Mouse (Mus musculus): ENCODE results near the gene H2-DMa. TPM values are rescaled to one million over a fixed set of nuclear protein-coding genes. Genes with fewer than 3 reads are reported as not detected.

H2-DMa gene
- polyA plus RNA-seq, 1 experiment, result 19.3 TPM

DNA sequence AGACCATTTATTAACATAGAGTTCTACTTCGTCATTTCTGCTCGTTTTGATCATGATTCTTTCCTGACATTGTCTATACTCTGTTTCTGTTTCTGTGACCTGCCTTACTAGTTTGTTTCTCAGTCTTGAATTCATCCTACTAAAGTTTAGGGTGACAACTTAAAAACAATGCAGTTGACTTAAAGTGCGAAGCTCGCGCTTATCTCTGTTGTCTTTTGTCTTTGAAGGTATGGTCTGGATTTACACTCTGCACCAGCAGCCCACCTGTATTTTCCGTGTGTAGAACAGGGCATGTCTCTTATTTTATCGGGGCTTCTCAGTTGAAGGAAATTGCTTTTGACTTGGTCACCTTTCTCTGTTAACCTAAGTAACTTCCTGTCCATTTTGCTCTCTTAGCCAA lies 3.8 kb downstream of the H2-DMa start:
- Histone ChIP-seq H3K36me3 (replicated peaks; ENCODE audit: low read length) (peaks cover 49% of the 10 kb centered on the region), H3K4me3 (replicated peaks) (peak overlapping the region; percentile 96), H3K9me3 (no peaks in the 10 kb centered on the region), H3K4me1 (peaks cover 56% of the 10 kb centered on the region), H3K27me3 (replicated peaks) (no peaks in the 10 kb centered on the region)
- TF ChIP-seq FLI1 (IDR thresholded peaks at IDR 0.05; ENCODE audit: low read length) (no peak), GATA1 (IDR thresholded peaks at IDR 0.05; ENCODE audit: borderline replicate concordance, low read length) (no peak)

DNA sequence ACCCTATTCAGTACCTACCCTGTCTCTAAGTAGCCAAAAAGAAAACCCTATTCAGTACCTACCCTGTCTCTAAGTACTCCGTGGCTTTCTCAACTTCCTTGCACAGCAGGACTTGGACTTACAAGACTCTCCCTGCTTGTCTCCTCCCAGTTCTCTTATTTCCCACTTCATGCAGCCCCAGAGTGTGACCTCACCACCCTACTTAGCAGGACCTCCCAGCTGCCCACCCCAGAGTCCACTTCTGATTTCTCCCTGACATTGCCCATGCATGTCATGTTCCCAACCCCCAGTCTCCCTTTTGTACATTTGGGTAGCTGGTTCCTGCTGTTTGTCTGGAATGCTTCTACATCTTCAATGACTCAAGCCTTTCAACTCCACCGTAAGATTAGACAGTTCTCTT lies 4.2 kb downstream of the H2-DMa start:
- Histone ChIP-seq H3K27me3 (replicated peaks) (no peaks in the 10 kb centered on the region), H3K9me3 (no peaks in the 10 kb centered on the region), H3K36me3 (replicated peaks; ENCODE audit: low read length) (peaks cover 49% of the 10 kb centered on the region), H3K4me3 (replicated peaks) (peak overlapping the region; percentile 96), H3K4me1 (peaks cover 58% of the 10 kb centered on the region)
- TF ChIP-seq GATA1 (IDR thresholded peaks at IDR 0.05; ENCODE audit: borderline replicate concordance, low read length) (no peak), FLI1 (IDR thresholded peaks at IDR 0.05; ENCODE audit: low read length) (no peak)

DNA sequence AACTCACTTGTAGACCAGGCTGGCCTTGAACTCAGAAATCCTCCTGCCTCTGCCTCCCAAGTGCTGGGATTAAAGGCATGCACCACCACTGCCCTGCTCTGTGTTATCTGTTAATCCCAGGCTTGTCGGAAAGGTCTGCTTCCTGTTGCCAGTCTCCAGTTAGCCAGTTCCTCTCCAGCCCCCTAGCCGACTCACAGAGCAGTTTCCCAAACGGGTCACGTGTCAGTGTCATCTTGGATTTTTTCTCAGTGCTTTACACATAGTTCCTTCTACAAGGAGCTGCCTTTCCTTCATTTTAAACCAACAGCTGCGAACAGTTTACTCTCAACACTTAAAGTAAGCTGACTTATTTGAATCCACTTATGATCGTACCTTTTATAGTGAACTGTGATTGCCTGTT lies 5.3 kb downstream of the H2-DMa start:
- no peaks in the 10 kb centered on the region for H3K9me3 ChIP-seq
- H3K36me3 ChIP-seq (replicated peaks; ENCODE audit: low read length), result peaks cover 51% of the 10 kb centered on the region
- H3K4me3 ChIP-seq (replicated peaks), result peak overlapping the region; percentile 85
- peaks cover 70% of the 10 kb centered on the region for H3K4me1 ChIP-seq
- TF ChIP-seq GATA1 (IDR thresholded peaks at IDR 0.05; ENCODE audit: borderline replicate concordance, low read length), result no peak
- TF ChIP-seq FLI1 (IDR thresholded peaks at IDR 0.05; ENCODE audit: low read length), result no peak
- no peaks in the 10 kb centered on the region for H3K27me3 ChIP-seq (replicated peaks)

DNA sequence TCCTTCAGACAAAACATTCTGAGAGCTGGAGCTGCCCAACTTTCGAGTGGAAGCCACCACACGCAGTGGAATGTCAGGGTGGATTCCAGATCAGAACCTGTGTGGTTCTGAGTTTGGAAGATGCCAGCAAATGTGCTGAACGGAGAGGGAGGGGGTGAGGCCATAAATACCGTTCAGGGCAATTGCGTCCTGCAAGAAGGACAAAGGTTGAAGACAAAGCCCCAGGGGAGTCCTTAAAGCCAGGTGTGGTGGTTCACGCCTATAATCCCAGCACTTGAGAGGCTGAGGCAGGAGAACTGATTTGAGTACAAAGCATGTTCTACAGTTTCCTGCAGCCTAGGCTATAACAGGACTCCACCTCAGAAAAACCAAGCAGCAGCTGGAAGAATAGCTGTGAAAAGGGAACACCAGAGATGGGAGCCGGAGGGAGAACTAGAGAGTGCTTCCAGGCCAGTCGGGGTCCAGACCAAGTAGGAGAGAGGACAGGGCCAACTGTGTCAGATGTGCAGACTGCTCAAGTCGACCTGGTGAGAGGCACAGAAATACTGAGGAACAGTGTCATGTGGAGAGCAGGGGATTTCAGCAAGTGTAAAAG lies 7.6 kb downstream of the H2-DMa start:
- H3K27me3 ChIP-seq (replicated peaks), result no peaks in the 10 kb centered on the region
- no peaks in the 10 kb centered on the region for H3K9me3 ChIP-seq
- TF ChIP-seq FLI1 (IDR thresholded peaks at IDR 0.05; ENCODE audit: low read length) (no peak), GATA1 (IDR thresholded peaks at IDR 0.05; ENCODE audit: borderline replicate concordance, low read length) (no peak)
- peaks cover 77% of the 10 kb centered on the region for H3K4me1 ChIP-seq
- peaks cover 50% of the 10 kb centered on the region for H3K36me3 ChIP-seq (replicated peaks; ENCODE audit: low read length)
- H3K4me3 ChIP-seq (replicated peaks), result peak overlapping the region; percentile 69

DNA sequence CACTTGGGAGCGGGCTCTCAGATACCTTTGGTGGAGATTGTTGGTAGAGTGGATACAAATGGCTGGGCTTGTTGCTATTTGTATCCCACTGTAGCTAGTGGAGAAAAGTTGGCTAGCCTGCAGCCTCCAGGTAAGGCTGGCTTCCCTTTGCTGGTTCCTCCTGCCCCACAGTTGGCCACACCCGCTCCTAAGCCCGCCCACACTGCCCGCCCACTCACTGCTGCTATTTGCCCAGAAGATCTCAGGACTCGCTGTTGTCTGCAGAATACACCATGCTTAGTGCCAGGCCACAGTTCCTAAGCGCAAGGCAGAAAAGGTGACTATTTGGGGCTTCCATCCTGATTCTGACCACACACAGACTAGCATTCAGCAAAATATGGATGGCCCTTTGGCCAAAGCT lies 8.1 kb downstream of the H2-DMa start:
- Histone ChIP-seq H3K4me3 (replicated peaks) (no peak overlapping the region), H3K36me3 (replicated peaks; ENCODE audit: low read length) (peaks cover 50% of the 10 kb centered on the region), H3K27me3 (replicated peaks) (no peaks in the 10 kb centered on the region), H3K9me3 (no peaks in the 10 kb centered on the region), H3K4me1 (peaks cover 77% of the 10 kb centered on the region)
- TF ChIP-seq FLI1 (IDR thresholded peaks at IDR 0.05; ENCODE audit: low read length) (no peak), GATA1 (IDR thresholded peaks at IDR 0.05; ENCODE audit: borderline replicate concordance, low read length) (no peak)

DNA sequence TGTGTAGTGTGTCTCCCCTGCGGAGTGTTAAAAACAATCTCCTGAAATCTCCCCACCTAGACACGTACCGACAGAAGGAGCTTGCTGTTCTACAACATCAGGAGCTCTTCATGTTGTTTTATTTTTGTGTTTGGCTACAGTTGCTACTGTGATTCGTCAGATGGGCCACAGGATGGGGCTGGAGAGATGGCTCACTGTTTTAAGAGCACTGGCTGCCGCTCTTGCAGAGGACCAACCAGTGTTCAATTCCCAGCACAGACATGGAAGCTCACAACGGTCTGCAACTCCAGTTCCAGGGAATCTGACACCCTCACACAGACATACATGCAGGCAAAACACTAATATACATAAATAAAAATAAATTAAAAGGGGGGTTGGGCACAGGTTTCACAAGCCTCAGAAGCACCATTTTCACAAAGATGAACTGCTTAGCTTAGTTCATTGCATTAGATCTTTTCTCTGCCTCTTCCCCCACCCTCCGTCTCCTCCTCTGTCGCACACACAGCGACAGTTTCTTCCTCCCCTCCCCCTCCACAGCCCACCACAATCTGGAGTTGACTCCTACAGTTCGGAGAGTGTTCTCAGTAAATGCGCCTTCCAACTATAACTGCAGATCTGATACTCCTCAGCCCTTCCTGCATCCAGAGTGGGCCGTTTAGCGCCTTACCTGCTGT lies 9.1 kb downstream of the H2-DMa start:
- Histone ChIP-seq H3K9me3 (no peaks in the 10 kb centered on the region), H3K4me1 (peaks cover 77% of the 10 kb centered on the region), H3K4me3 (replicated peaks) (no peak overlapping the region), H3K27me3 (replicated peaks) (no peaks in the 10 kb centered on the region), H3K36me3 (replicated peaks; ENCODE audit: low read length) (peaks cover 50% of the 10 kb centered on the region)
- no peak for TF ChIP-seq FLI1 (IDR thresholded peaks at IDR 0.05; ENCODE audit: low read length)

DNA sequence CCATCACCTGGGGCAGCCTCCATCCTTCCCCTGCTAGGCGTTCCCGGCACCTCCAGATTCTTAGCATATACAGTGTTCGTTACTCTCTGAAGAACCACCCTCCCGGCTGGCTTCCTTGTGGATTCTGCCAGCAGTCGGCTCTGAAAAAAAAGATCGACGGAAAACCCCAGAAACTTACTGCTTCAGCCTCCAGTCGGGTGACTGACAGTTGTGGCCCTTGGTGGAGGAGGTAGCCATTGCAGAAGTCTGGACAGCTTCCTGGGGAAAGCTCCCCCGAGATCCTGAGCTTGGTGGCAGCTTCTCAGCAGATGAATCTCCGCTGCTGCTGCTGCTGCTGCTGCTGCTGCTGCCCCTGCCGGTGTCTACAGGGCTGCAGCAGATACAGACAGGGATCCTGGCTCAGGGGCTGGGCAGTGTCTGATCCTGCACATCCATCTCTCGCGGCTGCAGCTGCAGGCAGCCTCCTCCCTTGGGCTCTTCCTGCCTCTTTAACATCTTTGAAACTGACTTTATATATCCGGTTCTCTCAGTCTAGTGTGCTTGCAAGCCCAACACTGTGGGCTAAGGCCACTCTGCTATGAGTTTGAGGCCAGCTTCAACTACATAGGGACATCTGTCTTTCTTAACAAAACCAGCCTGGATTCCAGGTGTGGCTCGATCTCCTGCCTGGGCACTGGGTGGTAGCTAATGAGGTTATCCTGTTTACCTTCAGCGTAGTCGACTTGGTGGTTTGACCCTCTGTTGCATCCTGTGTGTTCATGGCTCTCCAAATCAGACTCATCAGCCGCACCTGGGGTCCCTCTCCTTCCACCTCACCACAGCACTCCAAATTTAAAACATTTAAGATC lies 9.8 kb downstream of the H2-DMa start:
- Histone ChIP-seq H3K4me1 (peaks cover 75% of the 10 kb centered on the region), H3K9me3 (no peaks in the 10 kb centered on the region), H3K36me3 (replicated peaks; ENCODE audit: low read length) (peaks cover 45% of the 10 kb centered on the region), H3K27me3 (replicated peaks) (no peaks in the 10 kb centered on the region), H3K4me3 (replicated peaks) (no peak overlapping the region)
- TF ChIP-seq FLI1 (IDR thresholded peaks at IDR 0.05; ENCODE audit: low read length) (no peak), GATA1 (IDR thresholded peaks at IDR 0.05; ENCODE audit: borderline replicate concordance, low read length) (no peak)

DNA sequence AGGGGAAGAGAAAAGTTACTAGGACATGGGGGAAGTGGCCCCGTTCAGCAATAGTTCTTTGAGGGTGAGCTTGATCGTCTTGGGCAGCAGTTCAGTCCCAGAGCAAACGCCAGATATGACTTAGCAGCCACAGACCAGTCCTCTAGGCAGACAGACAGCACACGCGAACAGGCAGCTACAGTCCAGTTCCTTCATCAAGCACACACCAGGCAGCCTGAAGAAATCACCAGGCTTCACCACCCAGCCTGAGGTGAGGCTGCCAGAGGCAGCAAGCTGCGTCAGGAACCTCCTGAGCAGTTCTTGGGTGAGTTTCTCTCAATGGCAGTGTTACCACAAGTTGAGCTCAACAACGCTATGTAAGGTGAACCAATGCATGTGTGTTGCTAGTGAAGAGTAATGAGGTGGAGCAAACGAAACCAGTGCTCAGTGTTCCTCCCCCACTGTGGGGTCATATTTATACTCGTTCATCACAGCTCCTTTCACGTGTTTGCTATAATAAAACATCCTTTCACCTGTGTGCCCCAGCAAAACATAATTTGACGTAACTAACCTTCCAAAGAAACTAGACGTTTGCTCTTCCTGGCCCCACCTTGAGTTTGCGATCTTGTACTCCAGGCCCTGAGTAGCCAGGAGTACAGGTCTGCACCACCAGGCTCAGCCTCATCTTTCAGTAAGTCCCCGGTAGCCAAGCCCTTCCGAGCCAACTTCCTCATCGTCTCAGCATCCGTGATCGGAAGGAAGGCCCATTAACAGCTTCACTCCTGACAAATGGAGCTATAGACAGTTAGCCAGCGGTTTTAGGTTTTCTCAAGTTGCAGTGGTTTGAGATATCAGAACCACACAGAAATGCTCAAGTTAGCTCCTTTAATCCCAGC lies 11.0 kb downstream of the H2-DMa start:
- Histone ChIP-seq H3K9me3 (no peaks in the 10 kb centered on the region), H3K4me1 (peaks cover 76% of the 10 kb centered on the region), H3K4me3 (replicated peaks) (no peak overlapping the region), H3K36me3 (replicated peaks; ENCODE audit: low read length) (peaks cover 40% of the 10 kb centered on the region), H3K27me3 (replicated peaks) (no peaks in the 10 kb centered on the region)
- no peak for TF ChIP-seq GATA1 (IDR thresholded peaks at IDR 0.05; ENCODE audit: borderline replicate concordance, low read length)
- TF ChIP-seq FLI1 (IDR thresholded peaks at IDR 0.05; ENCODE audit: low read length), result no peak

DNA sequence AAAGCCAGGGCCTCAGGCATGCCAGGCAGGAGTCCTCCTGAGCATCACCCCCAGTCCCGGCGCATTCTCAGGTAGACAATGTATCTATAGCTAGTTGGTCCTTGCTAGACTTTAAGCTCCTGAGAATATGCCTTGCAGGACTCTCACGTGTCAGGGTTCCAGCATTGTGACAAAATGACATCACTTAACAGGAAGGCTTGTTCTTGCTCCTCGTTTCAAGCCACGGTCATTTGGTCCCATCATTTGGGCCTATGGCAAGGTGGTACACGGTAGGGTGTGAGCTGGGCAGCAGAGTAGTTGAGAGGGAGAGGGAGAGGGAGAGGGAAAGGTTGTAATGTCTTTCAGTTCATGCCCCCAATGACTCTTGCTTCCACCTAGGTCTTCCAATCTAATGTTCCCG lies 12.6 kb downstream of the H2-DMa start:
- TF ChIP-seq GATA1 (IDR thresholded peaks at IDR 0.05; ENCODE audit: borderline replicate concordance, low read length), result no peak
- TF ChIP-seq FLI1 (IDR thresholded peaks at IDR 0.05; ENCODE audit: low read length), result no peak
- peaks cover 75% of the 10 kb centered on the region for H3K4me1 ChIP-seq
- no peaks in the 10 kb centered on the region for H3K9me3 ChIP-seq
- H3K36me3 ChIP-seq (replicated peaks; ENCODE audit: low read length), result peaks cover 25% of the 10 kb centered on the region
- H3K27me3 ChIP-seq (replicated peaks), result peaks cover 2% of the 10 kb centered on the region
- no peak overlapping the region for H3K4me3 ChIP-seq (replicated peaks)

All from megakaryocyte, embryonic 14.5 days (primary cell).